Mouse (Mus musculus) v-Abl transformed pro-B cells (cell line): ENCODE results near the gene Slc2a6.

Experiments
- in situ Hi-C, 2 experiments: fragments of 400-800 bp; cut with MboI; formaldehyde crosslinking; loops; one replicate each; pipeline ENCODE4 v1.15.1; 2025; ENCODE audit not compliant: unreplicated experiment in 2 of 2

The Slc2a6 gene

GRCm38 (mm10) chr2:26984179-26984578 lies 43.6 kb downstream of the Slc2a6 start:
- in situ Hi-C loops = no loop called here

- in situ Hi-C loops = no loop called here
These were observed 47.4 kb downstream of the Slc2a6 start for GRCm38 (mm10) chr2:26980361-26980760.

- in situ Hi-C loops = loop anchor here in 1 of 2 experiments (5.0 kb wide), 1 partner anchor 33 kb away; the partner anchor contains the start of gene Cacfd1
These were observed 53.8 kb downstream of the Slc2a6 start for GRCm38 (mm10) chr2:26973960-26974359.

GRCm38 (mm10) chr2:26973116-26973515 lies 54.7 kb downstream of the Slc2a6 start, which contains the start of gene Adamts13:
Gene Adamts13 (plus strand): TSS chr2:26973416.
- in situ Hi-C loops = loop anchor here in 1 of 2 experiments (5.0 kb wide), 1 partner anchor 34 kb away; the partner anchor contains the start of gene Cacfd1
